Mouse (Mus musculus) hematopoietic multipotent progenitor cell, adult 10-12 weeks (in vitro differentiated cells): Measurements from ENCODE around the gene Lpin3. TPM values are rescaled to one million over a fixed set of nuclear protein-coding genes. Genes with fewer than 3 reads are reported as not detected.

Source experiments
- polyA plus RNA-seq: library from polyadenylated mRNA; stranded (reverse); fragments of >175 nt; gene quantifications from 2 replicates; pipeline ENCODE4 v1.2.3, GENCODE M21; 2012; ENCODE audit warnings: low replicate concordance

Gene Lpin3
- polyA plus RNA-seq = 0.08 and 0.28 TPM in 2 replicates

GRCm38 (mm10) chr2:160880453-160881195 lies at the start of gene Lpin3:
Gene Lpin3 (plus strand): TSS chr2:160880670.

GRCm38 (mm10) chr2:160872890-160873382 lies 7.5 kb upstream of the Lpin3 start, which contains the start of gene Zhx3:
Gene Zhx3 (minus strand): TSS chr2:160872998.

GRCm38 (mm10) chr2:160912231-160912671 lies 31.8 kb downstream of the Lpin3 start, which contains the start of gene Emilin3:
Gene Emilin3 (minus strand): TSS chr2:160912328.

Other genes starting within 250 kb of the Lpin3 start
- 34.3 and 57.1 TPM in 2 replicates for gene Top1, start 234.8 kb upstream of the Lpin3 start, polyA plus RNA-seq
- gene Plcg1, start 149.4 kb upstream of the Lpin3 start, polyA plus RNA-seq = 17.5 and 69.0 TPM in 2 replicates
- 2.5 and 3.5 TPM in 2 replicates for gene Zhx3, start 7.7 kb upstream of the Lpin3 start, polyA plus RNA-seq
- gene Emilin3, start 31.7 kb downstream of the Lpin3 start, polyA plus RNA-seq = not detected in 2 replicates
- 9.6 and 17.0 TPM in 2 replicates for gene Chd6, start 228.4 kb downstream of the Lpin3 start, polyA plus RNA-seq